Mouse (Mus musculus) erythroblast, adult 5-6 weeks (primary cell): ENCODE results near the gene Rab1b. TPM values are rescaled to one million over a fixed set of nuclear protein-coding genes. Genes with fewer than 3 reads are reported as not detected.

ENCODE experiments used
- ATAC-seq: replicated peaks from 2 replicates; pipeline ENCODE4 v1.8.0; 2016; ENCODE audit warnings: moderate number of reproducible peaks, mild to moderate bottlenecking, moderate TSS enrichment, inconsistent platforms; ENCODE audit not compliant: poor library complexity, low FRiP score, severe bottlenecking
- total RNA-seq, 2 experiments: library from RNA; stranded (forward) in 1 of 2; stranded (reverse) in 1 of 2; fragments of 150-400 nt in 1 of 2; fragments of 200-764, 138-1000 nt in 1 of 2; gene quantifications; 2 replicates each; pipeline versions ENCODE4 v1.2.3 to v1.2.4; 2015 to 2017; ENCODE audit warnings: low replicate concordance in 2 of 2

Rab1b gene
- total RNA-seq, 2 experiments from 2014 or later, result 19.4 to 23.6 TPM

- 0 out of 2 replicates have a peak, but pooled peaks have one; percentile 57 for ATAC-seq
Observed at GRCm38 (mm10) chr19:5053909-5054308, 53.0 kb downstream of the Rab1b start.

- ATAC-seq, result no peak
Observed at GRCm38 (mm10) chr19:5052853-5053252, 54.0 kb downstream of the Rab1b start.

GRCm38 (mm10) chr19:5052166-5052822 is 54.6 kb downstream of the Rab1b start:
- ATAC-seq, result no peak

- no peak for ATAC-seq
Observed at GRCm38 (mm10) chr19:5051515-5051914, 55.4 kb downstream of the Rab1b start.

- no peak for ATAC-seq
Observed at GRCm38 (mm10) chr19:5051031-5051430, 55.8 kb downstream of the Rab1b start.

- no peak for ATAC-seq
Observed at GRCm38 (mm10) chr19:5050047-5050905, 56.6 kb downstream of the Rab1b start, which contains the start of gene Rin1. Gene Rin1 (plus strand): TSS chr19:5050481.

- no peak for ATAC-seq
Observed at GRCm38 (mm10) chr19:5049325-5049724, 57.5 kb downstream of the Rab1b start.

Other genes starting within 250 kb of the Rab1b start
- not detected in 2 replicates for gene Actn3, start 229.2 kb downstream of the Rab1b start, total RNA-seq (2015; ENCODE audit: low replicate concordance)
- gene Actn3, start 229.2 kb downstream of the Rab1b start, total RNA-seq (2017; ENCODE audit: low replicate concordance), result 0.56 TPM in 1 of 2 replicates, not detected in the other
- gene Zdhhc24, start 228.4 kb downstream of the Rab1b start, total RNA-seq (2015; ENCODE audit: low replicate concordance), result 4.0 and 12.1 TPM in 2 replicates
- gene Zdhhc24, start 228.4 kb downstream of the Rab1b start, total RNA-seq (2017; ENCODE audit: low replicate concordance), result 9.6 and 10.5 TPM in 2 replicates
- 0.84 and 1.5 TPM in 2 replicates for gene Bbs1, start 200.4 kb downstream of the Rab1b start, total RNA-seq (2015; ENCODE audit: low replicate concordance)
- gene Bbs1, start 200.4 kb downstream of the Rab1b start, total RNA-seq (2017; ENCODE audit: low replicate concordance), result 0.42 and 1.2 TPM in 2 replicates
- gene Dpp3, start 178.8 kb downstream of the Rab1b start, total RNA-seq (2015; ENCODE audit: low replicate concordance), result 4.6 and 7.5 TPM in 2 replicates
- gene Dpp3, start 178.8 kb downstream of the Rab1b start, total RNA-seq (2017; ENCODE audit: low replicate concordance), result 6.0 and 7.3 TPM in 2 replicates
- gene Peli3, start 163.9 kb downstream of the Rab1b start, total RNA-seq (2015; ENCODE audit: low replicate concordance), result not detected in 2 replicates
- not detected in 2 replicates for gene Peli3, start 163.9 kb downstream of the Rab1b start, total RNA-seq (2017; ENCODE audit: low replicate concordance)
- 3.7 and 4.4 TPM in 2 replicates for gene Mrpl11, start 144.9 kb downstream of the Rab1b start, total RNA-seq (2015; ENCODE audit: low replicate concordance)
- 1.8 and 7.8 TPM in 2 replicates for gene Mrpl11, start 144.9 kb downstream of the Rab1b start, total RNA-seq (2017; ENCODE audit: low replicate concordance)
- gene Npas4, start 116.8 kb downstream of the Rab1b start, total RNA-seq (2015; ENCODE audit: low replicate concordance), result not detected in 2 replicates
- not detected in 2 replicates for gene Npas4, start 116.8 kb downstream of the Rab1b start, total RNA-seq (2017; ENCODE audit: low replicate concordance)
- gene Slc29a2, start 83.2 kb downstream of the Rab1b start, total RNA-seq (2015; ENCODE audit: low replicate concordance), result not detected in 2 replicates
- gene Slc29a2, start 83.2 kb downstream of the Rab1b start, total RNA-seq (2017; ENCODE audit: low replicate concordance), result not detected in 2 replicates
- 0.84 and 1.2 TPM in 2 replicates for gene B4gat1, start 68.2 kb downstream of the Rab1b start, total RNA-seq (2015; ENCODE audit: low replicate concordance)
- not detected in 2 replicates for gene B4gat1, start 68.2 kb downstream of the Rab1b start, total RNA-seq (2017; ENCODE audit: low replicate concordance)
- 0.38 TPM in 1 of 2 replicates, not detected in the other for gene AC124502.3, start 68.2 kb downstream of the Rab1b start, total RNA-seq (2015; ENCODE audit: low replicate concordance)
- gene AC124502.3, start 68.2 kb downstream of the Rab1b start, total RNA-seq (2017; ENCODE audit: low replicate concordance), result 1.7 TPM in 1 of 2 replicates, not detected in the other
- 0.96 and 10.4 TPM in 2 replicates for gene Brms1, start 65.7 kb downstream of the Rab1b start, total RNA-seq (2015; ENCODE audit: low replicate concordance)
- 12.7 and 17.6 TPM in 2 replicates for gene Brms1, start 65.7 kb downstream of the Rab1b start, total RNA-seq (2017; ENCODE audit: low replicate concordance)
- not detected in 2 replicates for gene Rin1, start 56.6 kb downstream of the Rab1b start, total RNA-seq (2015; ENCODE audit: low replicate concordance)
- gene Rin1, start 56.6 kb downstream of the Rab1b start, total RNA-seq (2017; ENCODE audit: low replicate concordance), result 0.09 TPM in 1 of 2 replicates, not detected in the other
- 0.84 TPM in 1 of 2 replicates, not detected in the other for gene Cd248, start 39.0 kb downstream of the Rab1b start, total RNA-seq (2015; ENCODE audit: low replicate concordance)
- gene Cd248, start 39.0 kb downstream of the Rab1b start, total RNA-seq (2017; ENCODE audit: low replicate concordance), result 0.09 and 0.42 TPM in 2 replicates
- gene Tmem151a, start 21.5 kb downstream of the Rab1b start, total RNA-seq (2015; ENCODE audit: low replicate concordance), result not detected in 2 replicates
- gene Tmem151a, start 21.5 kb downstream of the Rab1b start, total RNA-seq (2017; ENCODE audit: low replicate concordance), result not detected in 2 replicates
- 6.3 and 7.1 TPM in 2 replicates for gene Yif1a, start 18.5 kb downstream of the Rab1b start, total RNA-seq (2015; ENCODE audit: low replicate concordance)
- 1.9 and 2.5 TPM in 2 replicates for gene Yif1a, start 18.5 kb downstream of the Rab1b start, total RNA-seq (2017; ENCODE audit: low replicate concordance)
- gene Cnih2, start 8.6 kb downstream of the Rab1b start, total RNA-seq (2015; ENCODE audit: low replicate concordance), result not detected in 2 replicates
- not detected in 2 replicates for gene Cnih2, start 8.6 kb downstream of the Rab1b start, total RNA-seq (2017; ENCODE audit: low replicate concordance)
- gene Klc2, start 11.5 kb upstream of the Rab1b start, total RNA-seq (2015; ENCODE audit: low replicate concordance), result 4.2 TPM in 1 of 2 replicates, not detected in the other
- gene Klc2, start 11.5 kb upstream of the Rab1b start, total RNA-seq (2017; ENCODE audit: low replicate concordance), result 1.4 TPM in 1 of 2 replicates, not detected in the other
- 7.7 and 8.1 TPM in 2 replicates for gene Pacs1, start 166.0 kb upstream of the Rab1b start, total RNA-seq (2015; ENCODE audit: low replicate concordance)
- gene Pacs1, start 166.0 kb upstream of the Rab1b start, total RNA-seq (2017; ENCODE audit: low replicate concordance), result 5.3 and 7.0 TPM in 2 replicates
- 38.5 and 55.0 TPM in 2 replicates for gene Sf3b2, start 188.4 kb upstream of the Rab1b start, total RNA-seq (2015; ENCODE audit: low replicate concordance)
- gene Sf3b2, start 188.4 kb upstream of the Rab1b start, total RNA-seq (2017; ENCODE audit: low replicate concordance), result 59.6 and 76.3 TPM in 2 replicates
- not detected in 2 replicates for gene Gal3st3, start 191.3 kb upstream of the Rab1b start, total RNA-seq (2015; ENCODE audit: low replicate concordance)
- not detected in 2 replicates for gene Gal3st3, start 191.3 kb upstream of the Rab1b start, total RNA-seq (2017; ENCODE audit: low replicate concordance)
- gene Catsper1, start 228.7 kb upstream of the Rab1b start, total RNA-seq (2015; ENCODE audit: low replicate concordance), result not detected in 2 replicates
- not detected in 2 replicates for gene Catsper1, start 228.7 kb upstream of the Rab1b start, total RNA-seq (2017; ENCODE audit: low replicate concordance)
- not detected in 2 replicates for gene Cst6, start 242.5 kb upstream of the Rab1b start, total RNA-seq (2015; ENCODE audit: low replicate concordance)
- gene Cst6, start 242.5 kb upstream of the Rab1b start, total RNA-seq (2017; ENCODE audit: low replicate concordance), result not detected in 2 replicates